Mouse (Mus musculus) limb, embryonic 15.5 days (tissue): ENCODE measurements around the gene Mipol1. TPM values are rescaled to one million over a fixed set of nuclear protein-coding genes. Genes with fewer than 3 reads are reported as not detected.

Source experiments
- ATAC-seq: fragments of 200-750 bp; cut with Nextera tagmentation; 2 replicates; pipeline ENCODE4 v1.8.0; 2017; ENCODE audit warnings: low read depth, moderate TSS enrichment; ENCODE audit not compliant: insufficient number of reproducible peaks, low FRiP score, low TSS enrichment
- H3K27ac ChIP-seq: fragments of 300-500 bp; sonication (generic); 2 replicates; pipeline ENCODE4 v1.5.1; 2015; ENCODE audit warnings: moderate library complexity, mild to moderate bottlenecking, inconsistent platforms
- H3K27me3 ChIP-seq: fragments of 300-500 bp; sonication (generic); 2 replicates; pipeline ENCODE4 v1.6.1; 2015; ENCODE audit warnings: inconsistent platforms
- H3K36me3 ChIP-seq: fragments of 300-500 bp; sonication (generic); 2 replicates; pipeline ENCODE4 v1.6.1; 2015; ENCODE audit warnings: inconsistent platforms
- H3K4me1 ChIP-seq: fragments of 300-500 bp; sonication (generic); 2 replicates; pipeline ENCODE4 v1.6.1; 2015; ENCODE audit warnings: inconsistent platforms
- H3K4me2 ChIP-seq: fragments of 300-500 bp; sonication (generic); 2 replicates; pipeline ENCODE4 v1.6.1; 2015; ENCODE audit warnings: mild to moderate bottlenecking, inconsistent platforms
- H3K4me3 ChIP-seq: fragments of 300-500 bp; sonication (generic); 2 replicates; pipeline ENCODE4 v1.5.1; 2015; ENCODE audit warnings: mild to moderate bottlenecking, inconsistent platforms
- H3K9ac ChIP-seq: fragments of 300-500 bp; sonication (generic); 2 replicates; pipeline ENCODE4 v1.6.1; 2015; ENCODE audit warnings: inconsistent platforms
- H3K9me3 ChIP-seq: fragments of 300-500 bp; sonication (generic); 2 replicates; pipeline ENCODE4 v1.6.1; 2016; ENCODE audit warnings: inconsistent platforms
- WGBS: fragments of 180-500 bp; shearing (Covaris S2); methylation state at CpG from one replicate; pipeline ENCODE4 v1.1.7; 2015; 5-methylcytosine and 5-hydroxymethylcytosine counted together
- polyA plus RNA-seq: library from polyadenylated mRNA; unstranded; fragments of >200 nt; fragmentation: Nextera tagmentation; extraction: Ambion mirVana; gene quantifications from 2 replicates; pipeline ENCODE4 v1.2.1, GENCODE M21; 2015

The Mipol1 gene
- polyA plus RNA-seq, 1 experiment from 2014 or later = 9.1 TPM

GRCm38 (mm10) chr12:57447331-57447730, 217.1 kb downstream of the Mipol1 start:
- no peak for ATAC-seq
- H3K4me3 ChIP-seq = no peak overlapping the region
- no peak overlapping the region for H3K27ac ChIP-seq
- no peaks in the 10 kb centered on the region for H3K9me3 ChIP-seq
- H3K36me3 ChIP-seq = no peaks in the 10 kb centered on the region
- H3K9ac ChIP-seq = no peak overlapping the region
- H3K4me2 ChIP-seq = no peak overlapping the region
- 78% methylated on average over 3 of the region's 3 CpGs for WGBS
- no peaks in the 10 kb centered on the region for H3K27me3 ChIP-seq
- no peaks in the 10 kb centered on the region for H3K4me1 ChIP-seq

GRCm38 (mm10) chr12:57449299-57449698, 219.1 kb downstream of the Mipol1 start:
- no peak overlapping the region for H3K27ac ChIP-seq
- no peak for ATAC-seq

GRCm38 (mm10) chr12:57450017-57450583, 219.9 kb downstream of the Mipol1 start:
- WGBS = 88% methylated on average over 5 of the region's 5 CpGs
- H3K9me3 ChIP-seq = no peaks in the 10 kb centered on the region
- no peaks in the 10 kb centered on the region for H3K27me3 ChIP-seq
- no peak overlapping the region for H3K9ac ChIP-seq
- H3K4me2 ChIP-seq = no peak overlapping the region
- H3K27ac ChIP-seq = no peak overlapping the region
- H3K36me3 ChIP-seq = no peaks in the 10 kb centered on the region
- H3K4me3 ChIP-seq = no peak overlapping the region
- H3K4me1 ChIP-seq = no peaks in the 10 kb centered on the region
- ATAC-seq = no peak

More at GRCm38 (mm10) chr12:57449299-57449698, 219.1 kb downstream of the Mipol1 start:
- no peaks in the 10 kb centered on the region for H3K9me3 ChIP-seq
- no peak overlapping the region for H3K4me3 ChIP-seq
- H3K9ac ChIP-seq = no peak overlapping the region
- no peak overlapping the region for H3K4me2 ChIP-seq
- no peaks in the 10 kb centered on the region for H3K4me1 ChIP-seq
- H3K36me3 ChIP-seq = no peaks in the 10 kb centered on the region
- WGBS = 74% methylated on average over 1 of the region's 1 CpGs
- H3K27me3 ChIP-seq = no peaks in the 10 kb centered on the region

- no peaks in the 10 kb centered on the region for H3K36me3 ChIP-seq
- no peak overlapping the region for H3K27ac ChIP-seq
- H3K4me2 ChIP-seq = no peak overlapping the region
- no peaks in the 10 kb centered on the region for H3K9me3 ChIP-seq
- no peak overlapping the region for H3K9ac ChIP-seq
- H3K4me1 ChIP-seq = no peaks in the 10 kb centered on the region
- 42% methylated on average over 4 of the region's 4 CpGs for WGBS
- no peak overlapping the region for H3K4me3 ChIP-seq
- ATAC-seq = no peak
- H3K27me3 ChIP-seq = no peaks in the 10 kb centered on the region
These were observed 226.7 kb downstream of the Mipol1 start for GRCm38 (mm10) chr12:57456911-57457310.

GRCm38 (mm10) chr12:57457339-57457738, 227.1 kb downstream of the Mipol1 start:
- H3K9me3 ChIP-seq = no peaks in the 10 kb centered on the region
- WGBS = 44% methylated on average over 4 of the region's 4 CpGs
- no peaks in the 10 kb centered on the region for H3K4me1 ChIP-seq
- no peaks in the 10 kb centered on the region for H3K36me3 ChIP-seq
- no peak overlapping the region for H3K4me3 ChIP-seq
- no peak overlapping the region for H3K9ac ChIP-seq
- H3K4me2 ChIP-seq = no peak overlapping the region
- ATAC-seq = no peak
- H3K27ac ChIP-seq = no peak overlapping the region
- H3K27me3 ChIP-seq = no peaks in the 10 kb centered on the region

GRCm38 (mm10) chr12:57464520-57465334, 234.5 kb downstream of the Mipol1 start:
- H3K27me3 ChIP-seq = no peaks in the 10 kb centered on the region
- 69% methylated on average over 12 of the region's 12 CpGs for WGBS
- H3K4me3 ChIP-seq = no peak overlapping the region
- no peak for ATAC-seq
- no peak overlapping the region for H3K9ac ChIP-seq
- no peaks in the 10 kb centered on the region for H3K4me1 ChIP-seq
- no peak overlapping the region for H3K4me2 ChIP-seq
- H3K36me3 ChIP-seq = no peaks in the 10 kb centered on the region
- H3K9me3 ChIP-seq = no peaks in the 10 kb centered on the region
- no peak overlapping the region for H3K27ac ChIP-seq

GRCm38 (mm10) chr12:57471786-57472185, 241.6 kb downstream of the Mipol1 start:
- Histone ChIP-seq H3K27me3 (no peaks in the 10 kb centered on the region), H3K4me2 (no peak overlapping the region), H3K27ac (no peak overlapping the region), H3K4me1 (0 out of 2 replicates have a peak, but pooled peaks cover 3% of the 10 kb centered on the region), H3K9me3 (no peaks in the 10 kb centered on the region), H3K36me3 (no peaks in the 10 kb centered on the region), H3K9ac (no peak overlapping the region), H3K4me3 (no peak overlapping the region)
- WGBS = 74% methylated on average over 8 of the region's 8 CpGs
- no peak for ATAC-seq

- Histone ChIP-seq H3K9me3 (no peaks in the 10 kb centered on the region), H3K4me2 (no peak overlapping the region), H3K9ac (no peak overlapping the region), H3K4me1 (0 out of 2 replicates have a peak, but pooled peaks cover 3% of the 10 kb centered on the region), H3K27ac (no peak overlapping the region), H3K36me3 (no peaks in the 10 kb centered on the region), H3K27me3 (no peaks in the 10 kb centered on the region), H3K4me3 (no peak overlapping the region)
- WGBS = 73% methylated on average over 3 of the region's 3 CpGs
- no peak for ATAC-seq
These were observed 246.6 kb downstream of the Mipol1 start for GRCm38 (mm10) chr12:57476876-57477275.

- WGBS = 59% methylated on average over 2 of the region's 2 CpGs
These were observed 251.6 kb downstream of the Mipol1 start for GRCm38 (mm10) chr12:57481823-57482222.

GRCm38 (mm10) chr12:57496347-57497119, 266.3 kb downstream of the Mipol1 start:
- H3K9me3 ChIP-seq = no peaks in the 10 kb centered on the region
- no peaks in the 10 kb centered on the region for H3K27me3 ChIP-seq
- no peak for ATAC-seq
- no peak overlapping the region for H3K27ac ChIP-seq
- H3K4me2 ChIP-seq = no peak overlapping the region
- no peaks in the 10 kb centered on the region; the same call in 1 of the 2 replicates for H3K4me1 ChIP-seq
- 34% methylated on average over 6 of the region's 6 CpGs for WGBS
- no peak overlapping the region for H3K4me3 ChIP-seq
- no peak overlapping the region for H3K9ac ChIP-seq
- H3K36me3 ChIP-seq = no peaks in the 10 kb centered on the region

More at GRCm38 (mm10) chr12:57481823-57482222, 251.6 kb downstream of the Mipol1 start:
- Histone ChIP-seq H3K27me3 (no peaks in the 10 kb centered on the region), H3K27ac (no peak overlapping the region), H3K4me2 (no peak overlapping the region), H3K4me1 (no peaks in the 10 kb centered on the region), H3K9me3 (no peaks in the 10 kb centered on the region), H3K4me3 (no peak overlapping the region), H3K9ac (no peak overlapping the region), H3K36me3 (no peaks in the 10 kb centered on the region)
- ATAC-seq = no peak

GRCm38 (mm10) chr12:57500246-57500645, 270.0 kb downstream of the Mipol1 start:
- 57% methylated on average over 7 of the region's 7 CpGs for WGBS
- Histone ChIP-seq H3K27ac (no peak overlapping the region), H3K4me2 (no peak overlapping the region), H3K9me3 (no peaks in the 10 kb centered on the region), H3K9ac (no peak overlapping the region), H3K27me3 (no peaks in the 10 kb centered on the region), H3K4me3 (no peak overlapping the region), H3K36me3 (no peaks in the 10 kb centered on the region), H3K4me1 (no peaks in the 10 kb centered on the region; the same call in 1 of the 2 replicates)
- ATAC-seq = no peak

- Histone ChIP-seq H3K36me3 (no peaks in the 10 kb centered on the region), H3K27ac (no peak overlapping the region), H3K4me1 (peaks cover 4% of the 10 kb centered on the region; the same call in 1 of the 2 replicates), H3K9ac (no peak overlapping the region), H3K4me3 (no peak overlapping the region), H3K27me3 (no peaks in the 10 kb centered on the region), H3K4me2 (no peak overlapping the region), H3K9me3 (no peaks in the 10 kb centered on the region)
- no peak for ATAC-seq
- whole genome bisulfite sequencing = 77% methylated on average over 7 of the region's 7 CpGs
These were observed 275.1 kb downstream of the Mipol1 start for GRCm38 (mm10) chr12:57505329-57505728.
